ENCODE assay signal across 16 mouse cellular contexts in genomic region chr12:56250262-56250661, GRCm38 (mm10).
"Had no signal": no experiment of that assay in that cellular context is flagged by ENCODE, and none has a peak within 500 bp of the region (broad histone marks: within the 10 kb centered on the region; RNA-seq: fewer than 3 reads in every experiment).

No protein-coding gene starts in this region.

- H3K4me3 ChIP-seq: left cerebral cortex, adult 2 months; limb, embryonic 10.5 days; liver, embryonic 15.5 days; megakaryocyte, embryonic 14.5 days; neural tube, embryonic 13.5 days had no signal

- H3K27ac ChIP-seq: left cerebral cortex, adult 2 months; limb, embryonic 10.5 days; liver, embryonic 15.5 days; macrophage; neural tube, embryonic 13.5 days had no signal

- H3K27me3 ChIP-seq: liver, embryonic 15.5 days; megakaryocyte, embryonic 14.5 days; neural tube, embryonic 13.5 days had no signal

- H3K36me3 ChIP-seq: limb, embryonic 10.5 days; liver, embryonic 15.5 days; neural tube, embryonic 13.5 days had no signal

- H3K4me2 ChIP-seq: liver, embryonic 11.5 days; liver, embryonic 15.5 days; neural tube, embryonic 13.5 days had no signal

- ATAC-seq: inflammation-experienced regulatory T-cells, adult 6 months; intestine, postnatal 0 days; lung, postnatal 0 days had no signal

- DNase-seq: midbrain, embryonic 14.5 days; retina, postnatal 1 day; right cerebral cortex, postnatal 4 days; spleen, adult 18-20 months; thymus, adult 18-20 months; thymus, postnatal 14 days had no signal

- H3K9me3 ChIP-seq: limb, embryonic 10.5 days; liver, embryonic 15.5 days; neural tube, embryonic 13.5 days had no signal

- H3K9ac ChIP-seq: liver, embryonic 15.5 days; neural tube, embryonic 13.5 days had no signal

- H3K4me1 ChIP-seq: limb, embryonic 10.5 days; liver, embryonic 15.5 days; megakaryocyte, embryonic 14.5 days; neural tube, embryonic 13.5 days had no signal
